Mouse (Mus musculus) CH12F3 (cell line): ENCODE measurements around the gene Tppp.
"Not testable (repeated sequence)": the region's sequence is repeated elsewhere in the genome, so short reads cannot be mapped to it uniquely, and the experiment has no call there.

Experiments
- in situ Hi-C: fragments of 300-500 bp; cut with MboI; formaldehyde crosslinking; loops from 2 replicates; pipeline ENCODE4 v1.14.3; 2020; ENCODE audit warnings: low sequenced_read_pairs

Tppp gene

DNA sequence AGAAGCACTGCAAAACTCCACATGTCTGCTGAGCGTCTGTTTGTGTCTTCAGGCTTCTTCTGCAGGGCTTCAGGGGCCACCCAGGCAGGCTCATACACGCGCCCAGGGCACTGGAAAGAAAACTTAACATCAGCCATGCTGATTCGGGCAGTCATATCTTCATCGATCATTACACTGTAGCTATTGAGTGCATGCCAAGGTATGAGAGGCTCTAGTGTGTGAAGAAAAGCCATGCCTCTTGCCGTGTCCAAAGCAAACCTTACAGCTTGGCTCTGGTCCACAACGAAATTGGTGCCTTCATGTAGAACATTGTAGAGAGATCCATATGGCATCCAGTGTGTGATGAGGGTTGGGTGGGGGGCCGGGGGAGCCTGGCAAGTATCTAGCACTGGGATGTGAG, 9.8 kb downstream of the Tppp start:
- in situ Hi-C loops = not testable (repeated sequence)

DNA sequence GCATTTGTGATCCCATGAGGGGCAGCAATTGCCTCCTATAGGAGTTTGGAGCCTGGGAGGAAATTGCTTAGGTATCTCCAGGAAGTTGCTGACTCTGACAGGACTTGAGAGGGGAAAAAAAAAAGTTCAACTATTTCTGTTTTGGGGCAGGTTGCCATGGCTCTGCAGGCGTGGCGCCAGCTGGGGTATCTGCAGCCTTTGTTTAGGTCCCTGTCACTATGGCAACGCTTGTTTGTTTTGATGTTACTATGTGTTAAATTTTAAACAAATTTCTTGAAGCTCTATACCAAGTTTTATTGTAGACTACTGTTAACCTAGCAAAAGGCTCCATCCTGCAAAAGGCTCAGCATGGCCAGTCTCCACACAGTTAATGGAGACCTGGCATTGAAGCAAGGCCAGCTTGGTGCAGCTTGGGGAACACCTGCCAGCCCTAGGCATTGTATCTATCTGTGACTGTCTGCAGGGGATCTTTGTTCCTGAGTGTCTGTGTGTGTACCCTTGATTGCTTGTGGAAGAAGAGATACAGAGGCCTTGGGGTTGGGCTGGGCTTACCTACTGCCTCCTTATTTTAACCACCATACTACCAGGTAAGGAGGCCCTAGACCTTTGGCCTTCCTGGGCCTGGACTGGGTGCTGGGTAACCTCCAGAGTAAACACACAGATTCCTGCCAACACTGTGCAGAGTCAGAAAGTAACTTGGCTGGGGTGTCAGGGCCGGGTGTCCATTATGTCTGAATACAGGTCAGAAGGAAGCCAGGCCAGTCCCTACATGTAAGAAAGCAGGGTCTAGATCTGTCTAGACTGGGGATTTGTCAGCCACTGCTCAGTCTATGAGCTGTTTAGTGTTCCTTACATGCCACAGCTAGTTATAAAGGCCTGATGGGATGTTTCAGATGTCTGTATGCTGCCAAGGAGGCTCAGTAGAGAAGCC, 16.2 kb downstream of the Tppp start:
- in situ Hi-C loops = no loop called here

DNA sequence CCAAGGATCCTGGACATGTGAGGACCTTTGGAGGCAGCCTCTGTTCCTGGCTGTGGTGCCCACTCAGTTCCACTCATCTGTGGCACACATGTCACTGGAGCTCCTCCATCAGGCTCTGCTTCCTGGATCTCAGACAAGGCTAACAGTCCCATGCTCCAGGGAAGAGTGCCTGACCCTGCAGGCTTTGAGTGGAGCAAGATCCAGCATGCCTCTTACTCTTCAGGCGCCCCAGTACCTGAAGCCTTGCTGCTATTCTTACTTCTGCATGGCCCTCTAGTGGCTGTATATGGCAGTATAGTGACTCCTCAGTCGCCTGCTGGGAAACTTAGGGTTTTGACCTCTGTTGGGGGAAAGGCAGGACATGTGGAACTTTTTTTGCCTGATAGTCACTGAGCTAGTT, 17.0 kb downstream of the Tppp start:
- in situ Hi-C loops = no loop called here

DNA sequence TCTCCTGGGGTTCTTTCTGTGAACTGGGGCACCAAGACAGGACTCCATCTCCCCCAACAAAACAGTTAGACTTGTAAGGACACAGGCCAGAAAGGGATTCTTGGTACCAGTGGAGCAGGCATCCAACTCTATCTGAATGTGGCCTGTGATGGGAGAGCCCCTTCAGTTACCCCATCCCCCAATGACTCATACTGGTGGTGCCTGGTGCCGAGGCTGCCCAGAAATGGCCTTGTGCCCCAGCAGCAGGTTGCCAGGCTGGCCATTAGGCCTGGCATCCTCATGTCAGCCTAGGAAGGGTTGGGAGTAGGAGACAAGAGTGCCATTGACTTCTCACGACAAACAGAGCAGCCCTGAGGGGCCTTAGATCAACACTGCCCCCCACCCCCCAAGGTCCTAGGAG, 18.9 kb downstream of the Tppp start:
- in situ Hi-C loops = no loop called here

DNA sequence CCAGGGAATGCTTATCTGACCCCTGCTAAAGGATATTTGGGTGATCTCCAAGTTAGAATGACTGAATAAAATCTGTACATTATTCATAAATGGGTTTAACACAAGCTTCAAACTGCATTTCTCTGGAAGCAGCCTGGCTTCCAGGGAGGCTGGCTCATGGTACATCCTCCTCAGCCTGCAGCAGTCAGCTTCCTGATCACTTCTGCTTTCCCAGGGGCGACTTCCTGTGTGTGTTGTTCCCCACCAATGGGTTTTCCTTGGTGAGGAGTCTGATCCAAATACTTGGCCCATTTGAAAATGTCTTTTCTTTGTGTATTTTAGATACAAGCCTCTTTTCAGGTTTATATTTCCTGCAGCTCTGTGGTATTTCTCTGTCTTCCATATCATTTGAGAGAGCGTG, 19.8 kb downstream of the Tppp start:
- in situ Hi-C loops = no loop called here

DNA sequence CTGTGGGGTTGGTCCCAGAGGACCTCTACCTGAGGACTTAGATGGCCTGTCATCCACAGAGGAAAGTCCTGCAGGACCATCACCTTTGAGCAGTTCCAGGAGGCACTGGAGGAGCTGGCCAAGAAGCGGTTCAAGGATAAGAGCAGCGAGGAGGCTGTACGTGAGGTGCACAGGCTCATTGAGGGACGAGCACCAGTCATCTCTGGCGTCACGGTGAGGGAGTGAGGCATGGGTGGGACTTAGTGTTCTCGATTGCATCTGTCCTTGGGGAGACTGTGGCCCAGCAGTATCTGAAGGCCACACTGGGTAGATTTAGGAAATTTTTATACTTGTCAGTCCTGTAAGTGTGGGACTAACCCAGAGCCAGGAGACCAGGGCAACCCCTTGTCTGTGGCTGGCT, 21.5 kb downstream of the Tppp start:
- in situ Hi-C loops = no loop called here

DNA sequence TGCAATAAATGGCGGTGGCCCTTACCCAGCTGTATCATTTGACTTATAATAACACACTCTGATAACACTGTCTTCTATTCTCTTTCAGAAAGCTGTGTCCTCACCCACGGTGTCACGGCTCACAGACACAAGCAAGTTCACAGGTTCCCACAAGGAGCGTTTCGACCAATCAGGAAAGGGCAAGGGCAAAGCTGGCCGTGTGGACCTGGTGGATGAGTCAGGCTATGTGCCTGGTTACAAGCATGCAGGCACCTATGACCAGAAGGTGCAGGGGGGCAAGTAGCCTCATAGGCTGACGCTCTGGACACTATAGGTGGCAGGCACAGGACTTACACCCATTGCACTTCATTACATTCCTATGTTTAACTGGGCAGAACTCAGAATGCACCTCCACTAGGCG, 21.9 kb downstream of the Tppp start:
- in situ Hi-C loops = no loop called here

DNA sequence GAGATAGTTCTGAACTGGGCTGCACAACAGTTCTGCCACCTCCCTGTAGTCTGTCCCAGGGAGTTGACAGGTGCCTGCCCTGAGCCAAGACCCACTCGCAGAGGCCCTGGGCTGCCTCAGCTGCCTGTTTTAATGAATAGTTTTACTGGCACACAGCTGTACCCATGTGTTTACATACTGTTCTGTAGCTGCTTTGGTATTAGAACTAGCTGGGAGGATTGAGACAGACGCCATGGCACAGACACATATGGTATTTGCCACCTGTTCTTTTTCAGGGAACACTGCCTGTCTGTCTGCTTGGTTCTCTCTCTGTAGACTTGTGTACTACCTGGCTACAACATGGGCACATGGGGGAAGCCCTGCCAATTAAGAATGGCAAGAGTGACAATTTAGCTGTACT, 25.5 kb downstream of the Tppp start:
- in situ Hi-C loops = no loop called here

DNA sequence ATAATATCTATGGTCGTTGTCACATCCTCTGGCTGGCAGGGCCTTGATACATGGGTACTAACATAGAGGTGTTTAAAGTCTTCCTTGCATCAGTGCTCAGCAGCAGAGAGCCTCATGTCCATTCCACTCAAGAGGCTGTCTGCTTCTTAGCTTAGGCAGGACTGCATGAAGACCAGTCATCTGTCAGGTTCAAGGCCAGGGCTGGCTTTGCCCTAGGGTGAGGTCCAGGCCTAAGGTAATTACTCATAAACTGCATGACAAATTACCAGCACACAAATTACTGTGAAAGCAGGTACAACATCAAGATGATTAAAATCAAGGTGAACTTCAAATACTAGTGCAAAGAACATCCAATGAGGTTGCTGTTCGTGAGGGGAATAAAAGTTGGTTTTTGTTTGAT, 26.6 kb downstream of the Tppp start:
- in situ Hi-C loops = no loop called here

DNA sequence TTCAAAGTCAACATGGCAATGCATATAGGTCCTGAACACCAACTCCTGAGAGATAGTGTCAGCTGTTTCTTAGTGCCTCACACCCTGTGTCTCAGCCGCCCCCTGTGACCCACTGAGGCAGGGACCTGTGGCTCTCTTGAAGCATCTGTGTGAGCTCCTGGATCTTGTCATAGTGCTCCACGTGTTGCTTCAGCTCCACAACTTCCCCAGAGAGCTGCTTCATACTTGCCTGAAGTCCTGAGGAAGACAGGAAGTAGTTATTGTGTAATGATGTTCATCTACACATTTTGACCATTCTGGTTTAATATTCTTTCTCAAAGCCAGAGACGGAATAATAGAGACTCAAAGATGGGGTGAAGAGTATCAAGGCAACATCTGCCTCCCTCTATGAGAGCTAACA, 30.7 kb downstream of the Tppp start:
- in situ Hi-C loops = no loop called here

DNA sequence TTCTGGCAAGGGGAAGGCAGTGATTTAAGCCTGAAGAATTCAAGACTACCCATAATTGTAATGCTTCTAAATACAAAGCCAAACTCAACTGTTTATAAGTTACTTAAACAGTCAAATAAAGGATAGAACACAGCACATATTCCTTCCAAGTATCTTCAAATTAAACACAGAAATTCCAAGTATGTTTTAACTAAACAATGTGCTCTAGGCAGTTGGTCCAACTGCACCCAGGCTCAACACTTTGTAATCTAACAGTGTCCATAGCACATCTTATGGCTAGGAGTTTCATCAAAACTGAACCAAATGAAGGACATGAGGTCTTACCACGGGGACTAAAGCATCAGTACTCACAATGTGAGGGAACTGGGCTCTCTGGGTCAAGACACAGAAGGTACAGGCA, 47.0 kb downstream of the Tppp start:
- in situ Hi-C loops = no loop called here

DNA sequence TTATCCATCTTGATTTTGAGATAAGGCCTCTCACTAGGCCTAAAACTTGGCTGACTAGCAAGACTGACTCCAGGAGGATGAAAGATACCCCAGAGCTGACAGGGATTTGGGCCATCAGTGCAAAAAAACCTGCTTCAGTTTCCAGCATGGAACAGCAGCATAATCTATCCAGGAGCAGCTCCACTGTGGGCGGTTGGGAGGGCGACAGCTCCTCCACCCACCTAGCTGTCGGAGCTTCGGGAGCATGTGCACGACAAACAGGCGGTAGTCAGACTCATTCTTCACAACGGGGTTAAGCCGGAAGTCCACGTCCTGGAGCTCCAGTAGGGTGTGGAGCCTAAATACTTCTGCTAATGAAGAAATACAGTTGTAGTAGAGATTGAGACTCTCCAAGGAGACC, 48.9 kb downstream of the Tppp start:
- in situ Hi-C loops = no loop called here

DNA sequence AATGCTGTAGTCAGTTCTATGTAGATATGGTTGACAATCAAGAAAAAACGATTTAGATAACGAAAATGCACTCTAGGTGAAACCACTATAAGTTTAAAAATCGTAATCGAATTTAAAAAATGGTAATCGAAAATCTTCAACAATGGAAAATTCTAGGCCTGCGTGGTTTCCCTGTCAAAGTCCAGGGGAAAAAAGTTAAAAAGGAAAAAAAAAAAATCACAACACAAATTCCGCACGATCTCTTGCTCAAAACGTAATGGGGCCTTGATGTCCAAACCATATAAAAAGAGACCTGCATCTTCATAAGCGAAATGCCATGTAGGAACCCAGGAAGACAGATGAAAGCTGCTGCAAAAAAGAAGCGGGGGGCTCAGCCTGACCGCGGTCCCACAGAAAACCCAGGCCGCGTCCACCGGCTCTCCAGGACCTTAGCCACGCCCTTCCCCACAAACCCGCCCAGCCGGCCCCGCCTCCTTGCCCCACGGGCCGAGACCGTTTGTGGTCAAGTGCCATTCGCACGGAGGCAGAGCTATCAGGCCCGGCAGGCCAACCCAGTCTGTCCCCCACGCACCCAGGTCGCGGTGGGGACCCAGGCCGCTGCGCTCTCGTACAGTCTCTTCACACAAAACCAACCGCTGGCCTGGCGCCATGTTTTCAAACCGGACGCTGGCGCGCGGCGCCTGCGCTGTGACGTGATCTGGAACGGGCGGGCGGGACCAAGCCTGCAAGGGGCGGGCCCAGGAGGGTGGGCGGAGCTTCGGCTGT, 52.6 kb downstream of the Tppp start, which contains the start of gene Cep72:
Cep72 (minus strand) TSS at position 687 of the 765 bp plus-strand sequence.
- in situ Hi-C loops = no loop called here

DNA sequence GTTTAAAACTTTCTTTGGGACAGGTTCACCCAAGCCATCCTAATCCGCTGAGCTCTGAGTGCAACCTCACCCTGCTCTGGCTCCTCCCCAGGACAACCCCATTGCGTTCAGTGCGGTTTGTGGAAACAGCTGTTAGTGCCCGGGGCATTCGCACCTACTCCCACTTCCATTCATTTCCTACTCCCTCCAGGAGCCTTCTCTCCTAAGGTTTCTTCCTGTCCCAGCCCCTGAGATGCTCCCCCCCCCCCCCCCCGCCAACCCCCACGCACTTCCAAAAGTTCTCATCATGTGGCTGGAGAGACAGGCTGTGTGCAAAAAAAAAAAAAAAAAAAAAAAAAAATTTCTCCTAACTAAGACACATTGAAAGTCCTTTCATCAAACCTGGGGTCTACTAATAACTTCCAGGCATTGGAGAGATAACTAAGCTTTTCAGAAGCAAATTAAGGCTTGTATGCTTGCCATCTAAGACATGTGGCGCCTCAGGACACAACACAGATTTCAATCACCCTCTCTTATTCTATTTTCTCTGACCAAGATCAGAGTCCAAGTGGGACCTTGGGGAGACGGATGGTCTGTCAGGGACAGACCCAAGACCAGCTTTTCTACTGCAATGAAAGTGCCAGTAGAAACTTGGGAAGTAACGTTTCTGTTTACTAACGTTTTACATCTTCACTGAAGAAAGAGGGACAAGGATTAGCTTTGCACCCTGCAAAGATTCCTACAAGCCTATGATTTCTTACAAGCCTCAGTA, 53.3 kb downstream of the Tppp start:
- in situ Hi-C loops = no loop called here

DNA sequence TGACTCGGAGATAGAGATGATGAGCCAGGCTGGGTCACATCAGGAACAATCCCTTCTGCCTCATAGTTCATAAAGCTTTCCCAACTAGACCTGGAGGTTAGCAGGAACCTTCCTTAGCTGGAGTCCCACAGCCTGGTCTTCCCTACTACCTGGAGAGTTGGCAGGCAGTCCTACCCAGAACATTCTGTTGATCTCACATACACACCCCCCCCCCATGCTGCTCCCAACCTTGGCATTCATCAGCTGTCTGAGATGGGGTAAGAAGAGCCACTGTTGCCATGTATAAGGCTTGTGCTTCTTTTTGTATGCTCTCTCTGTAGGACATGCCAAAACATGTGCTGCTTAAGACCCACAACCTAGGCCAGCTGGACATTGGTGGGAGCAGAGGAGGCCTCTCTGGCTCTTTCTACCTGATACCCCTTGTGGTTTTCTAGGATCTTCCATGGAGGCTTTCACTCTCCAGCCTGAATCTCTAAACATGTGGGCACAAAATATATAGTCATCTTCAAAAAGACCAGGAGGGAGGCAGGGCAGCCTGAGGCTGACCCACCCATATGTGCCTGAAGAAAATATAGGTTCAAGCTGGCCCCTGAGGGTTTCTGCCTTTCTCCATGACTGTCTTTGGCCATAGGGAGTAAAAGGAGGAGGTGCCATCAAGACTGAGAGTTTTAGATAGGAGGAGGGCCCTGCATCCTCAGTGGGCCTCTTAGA, 54.3 kb downstream of the Tppp start:
- in situ Hi-C loops = no loop called here

DNA sequence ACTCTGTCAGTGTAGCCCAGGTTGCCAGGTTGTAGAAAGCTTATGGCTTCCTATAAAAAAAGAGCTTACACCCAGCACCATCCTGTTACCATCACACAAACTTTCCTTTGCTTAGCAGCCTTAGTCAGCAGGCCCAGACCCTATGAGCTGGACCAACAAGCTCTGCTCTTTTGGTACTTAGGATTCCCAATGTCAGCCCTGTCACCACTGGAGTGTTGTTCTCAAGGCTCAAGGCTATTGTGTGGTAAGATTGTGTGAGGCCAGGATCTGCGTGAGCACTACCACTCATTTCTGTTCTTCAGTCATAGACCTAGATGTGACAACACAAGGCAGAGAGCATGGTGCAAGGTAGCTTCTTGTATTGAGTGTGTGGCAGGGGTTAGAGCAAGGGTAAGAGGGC, 57.4 kb downstream of the Tppp start:
- in situ Hi-C loops = no loop called here

DNA sequence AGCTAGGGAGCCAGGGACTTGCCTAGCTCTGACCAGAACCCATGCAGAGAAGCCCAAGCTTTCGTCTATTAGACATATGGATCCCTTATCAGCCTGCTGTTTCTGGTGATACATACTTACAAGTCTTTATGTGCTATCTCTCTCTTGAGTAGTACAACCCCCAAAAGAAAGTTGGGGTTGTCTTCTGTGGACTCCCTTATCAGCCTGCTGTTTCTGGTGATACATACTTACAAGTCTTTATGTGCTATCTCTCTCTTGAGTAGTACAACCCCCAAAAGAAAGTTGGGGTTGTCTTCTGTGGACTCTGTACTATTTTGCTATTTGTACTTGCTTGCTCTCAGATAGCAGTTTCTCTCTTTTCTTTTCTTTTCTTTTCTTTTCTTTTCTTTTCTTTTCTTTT, 62.0 kb downstream of the Tppp start:
- in situ Hi-C loops = not testable (repeated sequence)

DNA sequence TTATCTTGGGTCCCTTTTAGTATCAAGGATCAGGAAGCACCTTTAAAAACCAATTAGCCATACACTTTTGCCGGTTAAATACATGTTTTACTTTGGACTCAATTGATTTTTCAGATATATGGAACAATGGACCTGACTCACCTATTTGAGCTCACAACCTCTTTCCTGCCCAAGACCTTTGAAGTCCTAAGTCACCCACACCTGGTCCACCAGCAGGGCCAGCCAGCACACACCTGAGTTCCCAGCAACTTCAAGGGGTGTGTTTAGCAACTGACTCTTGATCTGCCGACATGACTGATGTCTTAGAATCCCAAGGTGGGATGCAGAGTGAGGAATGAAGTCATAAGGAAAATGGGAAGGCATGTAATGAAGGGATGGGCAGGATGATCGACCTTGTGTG, 62.5 kb downstream of the Tppp start:
- in situ Hi-C loops = no loop called here

DNA sequence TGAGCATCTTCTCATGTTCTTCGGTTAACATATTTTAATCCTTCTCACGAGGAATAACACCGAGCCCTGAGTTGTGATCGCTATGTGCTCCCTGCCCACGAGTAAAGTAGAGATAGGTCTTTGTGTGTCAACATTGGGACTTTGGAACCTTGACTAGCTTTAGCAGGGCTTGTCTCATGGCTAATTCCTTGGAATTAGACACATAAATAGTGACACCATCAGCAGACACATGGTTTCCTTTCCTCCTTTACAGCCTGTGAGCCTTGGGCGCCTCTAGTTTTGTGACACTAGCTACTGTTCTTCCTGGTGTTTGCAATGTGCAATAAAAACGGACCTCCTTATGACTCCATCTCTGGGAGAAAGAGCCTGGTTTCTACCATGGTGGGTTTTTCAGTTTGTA, 64.2 kb downstream of the Tppp start:
- in situ Hi-C loops = no loop called here
